Mouse (Mus musculus) layer of hippocampus, postnatal 14 days (tissue): ENCODE results near the gene Fbl. TPM values are rescaled to one million over a fixed set of nuclear protein-coding genes. Genes with fewer than 3 reads are reported as not detected.
"Not testable (repeated sequence)": the region's sequence is repeated elsewhere in the genome, so short reads cannot be mapped to it uniquely, and the experiment has no call there.

Experiments
- DNase-seq, 2 experiments: peaks; one replicate each; pipeline ENCODE4 v3.0.0; 2021 to 2022; ENCODE audit warnings: low spot score in 2 of 2, mixed read lengths in 1 of 2
- total RNA-seq, 2 experiments: library from RNA; stranded (reverse); gene quantifications; 2 replicates each; pipeline ENCODE4 v1.2.3; 2021

The Fbl gene
- total RNA-seq, 2 experiments from 2014 or later, result 53.0 to 58.7 TPM

- DNase-seq, result no peak
These were observed 22.0 kb downstream of the Fbl start for GRCm38 (mm10) chr7:28191489-28191888.

GRCm38 (mm10) chr7:28191903-28192302 lies 22.4 kb downstream of the Fbl start:
- DNase-seq, result no peak

- no peak for DNase-seq
These were observed 26.0 kb downstream of the Fbl start for GRCm38 (mm10) chr7:28195414-28196098.

GRCm38 (mm10) chr7:28196528-28196927 lies 27.0 kb downstream of the Fbl start:
- DNase-seq, result no peak

- DNase-seq, result no peak
These were observed 29.5 kb downstream of the Fbl start for GRCm38 (mm10) chr7:28199054-28199453.

- no peak for DNase-seq
These were observed 33.9 kb downstream of the Fbl start for GRCm38 (mm10) chr7:28203207-28204108.

- no peak for DNase-seq
These were observed 36.6 kb downstream of the Fbl start for GRCm38 (mm10) chr7:28206044-28206600.

- DNase-seq, result no peak
These were observed 39.0 kb downstream of the Fbl start for GRCm38 (mm10) chr7:28208396-28208987.

GRCm38 (mm10) chr7:28208988-28209508 lies 39.5 kb downstream of the Fbl start:
- peak; percentile 46 to 79 for DNase-seq

GRCm38 (mm10) chr7:28210731-28211130 lies 41.2 kb downstream of the Fbl start:
- DNase-seq, result no peak

- DNase-seq, result peak in 1 of 2 experiments; percentile 52
These were observed 44.6 kb downstream of the Fbl start for GRCm38 (mm10) chr7:28214142-28214541.

- DNase-seq, result not testable (repeated sequence)
These were observed 46.4 kb downstream of the Fbl start for GRCm38 (mm10) chr7:28215950-28216349.

- DNase-seq, result not testable (repeated sequence)
These were observed 48.3 kb downstream of the Fbl start for GRCm38 (mm10) chr7:28217811-28218210.

GRCm38 (mm10) chr7:28218951-28219740 lies 49.6 kb downstream of the Fbl start:
- peak; percentile 41 to 71 for DNase-seq

GRCm38 (mm10) chr7:28226836-28227235 lies 57.3 kb downstream of the Fbl start:
- not testable (repeated sequence) for DNase-seq

GRCm38 (mm10) chr7:28227421-28227820 lies 57.9 kb downstream of the Fbl start:
- not testable (repeated sequence) for DNase-seq
